Mouse (Mus musculus) stomach, embryonic 16.5 days (tissue): ENCODE data around the gene Gucd1. TPM values are rescaled to one million over a fixed set of nuclear protein-coding genes. Genes with fewer than 3 reads are reported as not detected.
A peak's percentile ranks its signal among the peaks of the same experiment; 100 is the strongest.

Experiments used
- ATAC-seq: fragments of 200-750 bp; cut with Nextera tagmentation; 2 replicates; pipeline ENCODE4 v1.8.0; 2017; ENCODE audit warnings: moderate number of reproducible peaks, moderate TSS enrichment; ENCODE audit not compliant: insufficient read depth, low FRiP score
- H3K27ac ChIP-seq: fragments of 300-500 bp; sonication (generic); 2 replicates; pipeline ENCODE4 v1.5.1; 2014; ENCODE audit warnings: low read length
- H3K27me3 ChIP-seq: fragments of 300-500 bp; sonication (generic); 2 replicates; pipeline ENCODE4 v1.6.1; 2014; ENCODE audit warnings: low read length, control low read depth, mixed read lengths; ENCODE audit not compliant: control insufficient read depth, insufficient read depth
- H3K36me3 ChIP-seq: fragments of 300-500 bp; sonication (generic); 2 replicates; pipeline ENCODE4 v1.6.1; 2014; ENCODE audit warnings: low read length; ENCODE audit not compliant: control insufficient read depth, insufficient read depth
- H3K4me1 ChIP-seq: fragments of 300-500 bp; sonication (generic); 2 replicates; pipeline ENCODE4 v1.6.1; 2014; ENCODE audit warnings: low read length, control low read depth, mixed read lengths; ENCODE audit not compliant: control insufficient read depth, insufficient read depth
- H3K4me2 ChIP-seq: fragments of 300-500 bp; sonication (generic); 2 replicates; pipeline ENCODE4 v1.6.1; 2014; ENCODE audit warnings: low read depth, low read length, mixed read lengths
- H3K4me3 ChIP-seq: fragments of 300-500 bp; sonication (generic); replicated peaks from 2 replicates; pipeline ENCODE4 v1.5.1; 2014; ENCODE audit warnings: mild to moderate bottlenecking, low read length
- H3K9ac ChIP-seq: fragments of 300-500 bp; sonication (generic); 2 replicates; pipeline ENCODE4 v1.6.1; 2014; ENCODE audit warnings: low read length
- H3K9me3 ChIP-seq: fragments of 300-500 bp; sonication (generic); replicated peaks from 2 replicates; pipeline ENCODE4 v1.6.1; 2016; ENCODE audit warnings: low read length, control low read depth; ENCODE audit not compliant: control insufficient read depth
- WGBS: fragments of 180-500 bp; shearing (Covaris S2); extraction: QIAGEN DNeasy Blood & Tissue Kit; methylation state at CpG from one replicate; pipeline ENCODE4 v1.1.7; 2014; 5-methylcytosine and 5-hydroxymethylcytosine counted together
- polyA plus RNA-seq: library from polyadenylated mRNA; unstranded; fragments of >200 nt; fragmentation: Nextera tagmentation; extraction: Ambion mirVana; gene quantifications from 2 replicates; pipeline ENCODE4 v1.2.1, GENCODE M21; 2015

The Gucd1 gene
- polyA plus RNA-seq, 1 experiment from 2014 or later = 24.7 TPM

- Histone ChIP-seq H3K27ac (no peak within 1 kb of the TSS), H3K4me3 (peak within 1 kb of the TSS; percentile 59), H3K4me2 (peak within 1 kb of the TSS; percentile 99), H3K9ac (peak within 1 kb of the TSS; percentile 75), H3K36me3 (no peaks in the 10 kb centered on the region), H3K9me3 (no peaks in the 10 kb centered on the region), H3K4me1 (peaks cover 10% of the 10 kb centered on the region), H3K27me3 (peaks cover 36% of the 10 kb centered on the region)
- ATAC-seq = peak; percentile 16; the same call in 1 of the 2 replicates
- WGBS = under 1% methylated on average over 75 of the region's 75 CpGs
Observed at GRCm38 (mm10) chr10:75559676-75560548, 42.1 kb upstream of the Gucd1 start, which contains the start of gene Lrrc75b. Lrrc75b (minus strand) TSS chr10:75560330.

- Histone ChIP-seq H3K27me3 (peaks cover 36% of the 10 kb centered on the region), H3K4me1 (peaks cover 10% of the 10 kb centered on the region), H3K9ac (peak overlapping the region; percentile 75), H3K27ac (no peak overlapping the region), H3K4me3 (peak overlapping the region; percentile 59), H3K36me3 (no peaks in the 10 kb centered on the region), H3K9me3 (no peaks in the 10 kb centered on the region), H3K4me2 (peak overlapping the region; percentile 99)
- WGBS = 5% methylated on average over 14 of the region's 14 CpGs
- ATAC-seq = no peak
Observed at GRCm38 (mm10) chr10:75559041-75559675, 41.4 kb upstream of the Gucd1 start.

GRCm38 (mm10) chr10:75558515-75558914 is 40.7 kb upstream of the Gucd1 start:
- no peak overlapping the region for H3K4me2 ChIP-seq
- H3K4me1 ChIP-seq = peaks cover 10% of the 10 kb centered on the region
- no peak for ATAC-seq
- no peak overlapping the region for H3K4me3 ChIP-seq
- H3K27ac ChIP-seq = no peak overlapping the region
- H3K9me3 ChIP-seq = no peaks in the 10 kb centered on the region
- WGBS = 37% methylated on average over 3 of the region's 3 CpGs
- peaks cover 36% of the 10 kb centered on the region for H3K27me3 ChIP-seq
- no peaks in the 10 kb centered on the region for H3K36me3 ChIP-seq
- H3K9ac ChIP-seq = no peak overlapping the region

- Histone ChIP-seq H3K4me1 (peaks cover 14% of the 10 kb centered on the region), H3K9ac (no peak overlapping the region), H3K27me3 (peaks cover 28% of the 10 kb centered on the region), H3K27ac (peak overlapping the region; percentile 33; the same call in 1 of the 2 replicates), H3K4me3 (no peak overlapping the region), H3K36me3 (no peaks in the 10 kb centered on the region), H3K4me2 (no peak overlapping the region), H3K9me3 (no peaks in the 10 kb centered on the region)
- 59% methylated on average over 9 of the region's 9 CpGs for WGBS
- ATAC-seq = peak; percentile 68; the same call in 1 of the 2 replicates
Observed at GRCm38 (mm10) chr10:75556026-75556425, 38.3 kb upstream of the Gucd1 start.

- Histone ChIP-seq H3K27ac (no peak overlapping the region), H3K27me3 (peaks cover 23% of the 10 kb centered on the region), H3K9me3 (no peaks in the 10 kb centered on the region), H3K4me1 (peaks cover 15% of the 10 kb centered on the region), H3K4me3 (no peak overlapping the region), H3K36me3 (no peaks in the 10 kb centered on the region), H3K4me2 (no peak overlapping the region), H3K9ac (no peak overlapping the region)
- 81% methylated on average over 6 of the region's 6 CpGs for WGBS
- ATAC-seq = no peak
Observed at GRCm38 (mm10) chr10:75555557-75555956, 37.8 kb upstream of the Gucd1 start.

- Histone ChIP-seq H3K9ac (no peak overlapping the region), H3K4me2 (no peak overlapping the region), H3K36me3 (no peaks in the 10 kb centered on the region), H3K4me1 (peaks cover 8% of the 10 kb centered on the region), H3K9me3 (no peaks in the 10 kb centered on the region), H3K4me3 (no peak overlapping the region), H3K27ac (no peak overlapping the region), H3K27me3 (peaks cover 9% of the 10 kb centered on the region)
- no peak for ATAC-seq
- WGBS = 90% methylated on average over 8 of the region's 8 CpGs
Observed at GRCm38 (mm10) chr10:75554090-75554489, 36.3 kb upstream of the Gucd1 start.

- H3K36me3 ChIP-seq = no peaks in the 10 kb centered on the region
- no peak overlapping the region for H3K4me3 ChIP-seq
- no peak overlapping the region for H3K27ac ChIP-seq
- peaks cover 10% of the 10 kb centered on the region for H3K4me1 ChIP-seq
- WGBS = 63% methylated on average over 13 of the region's 13 CpGs
- H3K4me2 ChIP-seq = no peak overlapping the region
- no peak overlapping the region for H3K9ac ChIP-seq
- ATAC-seq = no peak
- H3K27me3 ChIP-seq = no peaks in the 10 kb centered on the region
- no peaks in the 10 kb centered on the region for H3K9me3 ChIP-seq
Observed at GRCm38 (mm10) chr10:75552701-75553450, 35.1 kb upstream of the Gucd1 start.

GRCm38 (mm10) chr10:75552106-75552505 is 34.3 kb upstream of the Gucd1 start:
- 0 out of 2 replicates have a peak, but pooled peaks have one; percentile 6 for ATAC-seq
- Histone ChIP-seq H3K9me3 (no peaks in the 10 kb centered on the region), H3K27ac (no peak overlapping the region), H3K4me1 (peaks cover 10% of the 10 kb centered on the region), H3K4me3 (no peak overlapping the region), H3K4me2 (no peak overlapping the region), H3K27me3 (no peaks in the 10 kb centered on the region), H3K9ac (no peak overlapping the region), H3K36me3 (no peaks in the 10 kb centered on the region)
- 61% methylated on average over 2 of the region's 2 CpGs for WGBS
